Mouse (Mus musculus) spleen, adult 2 months (tissue): Measurements from ENCODE around the gene Tspan31.

Source experiments
- CTCF ChIP-seq: fragments of 200-500 bp; IDR thresholded peaks from 2 replicates; pipeline ENCODE4 v1.5.1; 2011; ENCODE audit warnings: mild to moderate bottlenecking, inconsistent platforms; ENCODE audit not compliant: insufficient read depth, insufficient read length, insufficient replicate concordance; ENCODE audit errors: extremely low read depth
- POLR2A ChIP-seq: fragments of 200-500 bp; IDR thresholded peaks from 2 replicates; pipeline ENCODE4 v1.6.1; 2011; ENCODE audit warnings: low read depth, low read length, inconsistent platforms

GRCm38 (mm10) chr10:127043187-127043586 lies 26.9 kb downstream of the Tspan31 start:
- TF ChIP-seq CTCF (no peak), POLR2A (no peak)
